8 mouse cellular contexts compared by ENCODE assay signal in genomic region chr7:101755301-101755700, GRCm38 (mm10).
"Had no signal": no experiment of that assay in that cellular context is flagged by ENCODE, and none has a peak within 500 bp of the region (broad histone marks: within the 10 kb centered on the region; RNA-seq: fewer than 3 reads in every experiment).

No protein-coding gene starts in this region.

- DNase-seq: kidney, postnatal 10 days; kidney, postnatal 4 days; liver; liver, embryonic 13.5 days; liver, postnatal 0 days; lung, postnatal 14 days; right cerebral cortex, postnatal 14 days had no signal

- ATAC-seq: liver, postnatal 0 days; midbrain, embryonic 16.5 days had no signal
